Mouse (Mus musculus) ES-Bruce4 (cell line): ENCODE results near the gene Fndc8. TPM values are rescaled to one million over a fixed set of nuclear protein-coding genes. Genes with fewer than 3 reads are reported as not detected.

Experiments used
- H3K27ac ChIP-seq: 2 replicates; pipeline ENCODE4 v1.5.1; 2012; ENCODE audit warnings: low read length, inconsistent platforms; ENCODE audit not compliant: insufficient read depth
- H3K27me3 ChIP-seq: 2 replicates; pipeline ENCODE4 v1.6.1; 2012; ENCODE audit warnings: mild to moderate bottlenecking, low read length, inconsistent platforms; ENCODE audit not compliant: control insufficient read depth, poor library complexity, insufficient read depth, severe bottlenecking
- H3K36me3 ChIP-seq: 2 replicates; pipeline ENCODE4 v1.6.1; 2012; ENCODE audit warnings: inconsistent platforms, mild to moderate bottlenecking, low read length, moderate library complexity; ENCODE audit not compliant: control insufficient read depth, poor library complexity, insufficient read depth, severe bottlenecking
- H3K4me1 ChIP-seq: one replicate; pipeline ENCODE4 v1.8.1; 2011; ENCODE audit warnings: low read length; ENCODE audit not compliant: control insufficient read depth, insufficient read depth
- H3K4me3 ChIP-seq: 2 replicates; pipeline ENCODE4 v1.5.1; 2011; ENCODE audit warnings: low read depth, mild to moderate bottlenecking, low read length
- H3K9ac ChIP-seq: 2 replicates; pipeline ENCODE4 v1.6.1; 2012; ENCODE audit warnings: low read depth, mild to moderate bottlenecking, inconsistent platforms; ENCODE audit not compliant: poor library complexity, severe bottlenecking
- H3K9me3 ChIP-seq: replicated peaks from 2 replicates; pipeline ENCODE4 v1.6.1; 2012; ENCODE audit warnings: mild to moderate bottlenecking, low read length, inconsistent platforms; ENCODE audit not compliant: control insufficient read depth, poor library complexity, insufficient read depth, severe bottlenecking
- CTCF ChIP-seq: IDR thresholded peaks from one replicate; pipeline ENCODE4 v1.8.1; 2011; ENCODE audit warnings: low read depth, low read length
- EP300 ChIP-seq: IDR thresholded peaks from 2 replicates; pipeline ENCODE4 v1.6.1; 2011; ENCODE audit warnings: low read depth, low read length; ENCODE audit not compliant: insufficient read depth
- POLR2A ChIP-seq: IDR thresholded peaks from one replicate; pipeline ENCODE4 v1.8.1; 2011; ENCODE audit warnings: low read length; ENCODE audit not compliant: insufficient read depth
- polyA plus RNA-seq: library from polyadenylated mRNA; stranded (reverse); fragments of >200 nt; gene quantifications from 2 replicates; pipeline ENCODE4 v1.2.4, GENCODE M21; 2011; ENCODE audit warnings: low read depth; ENCODE audit not compliant: missing spikeins, insufficient read depth, insufficient read length

Gene Fndc8
- polyA plus RNA-seq, result not detected in 2 replicates

DNA sequence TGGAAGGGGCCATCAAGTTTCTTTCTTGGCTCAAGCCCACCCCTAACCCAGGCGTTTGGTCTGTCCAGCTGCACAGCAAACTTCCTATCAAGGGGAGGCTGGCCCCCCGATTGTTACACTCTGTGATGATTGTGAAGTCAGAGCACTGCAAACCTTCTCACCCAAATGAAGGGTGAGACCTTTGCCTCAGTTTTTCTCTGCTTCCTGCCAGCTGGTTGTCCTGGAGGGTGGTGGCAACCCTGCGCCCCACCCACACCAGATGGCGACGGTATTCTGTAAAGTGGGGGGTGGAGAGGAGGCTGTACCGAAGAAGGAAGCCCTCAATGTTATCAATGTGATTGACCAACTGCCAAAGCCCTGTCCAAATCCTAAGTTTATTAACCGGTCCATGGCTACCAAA lies at the start of gene Fndc8:
TSS of gene Fndc8 (plus strand) at position 189 of the 400 bp plus-strand sequence.
- Histone ChIP-seq H3K4me1 (peaks cover 1% of the 10 kb centered on the region), H3K4me3 (no peak within 1 kb of the TSS), H3K27me3 (no peaks in the 10 kb centered on the region), H3K36me3 (no peaks in the 10 kb centered on the region), H3K27ac (no peak within 1 kb of the TSS), H3K9me3 (no peaks in the 10 kb centered on the region), H3K9ac (no peak within 1 kb of the TSS)
- TF ChIP-seq CTCF (no peak), EP300 (no peak), POLR2A (no peak)

DNA sequence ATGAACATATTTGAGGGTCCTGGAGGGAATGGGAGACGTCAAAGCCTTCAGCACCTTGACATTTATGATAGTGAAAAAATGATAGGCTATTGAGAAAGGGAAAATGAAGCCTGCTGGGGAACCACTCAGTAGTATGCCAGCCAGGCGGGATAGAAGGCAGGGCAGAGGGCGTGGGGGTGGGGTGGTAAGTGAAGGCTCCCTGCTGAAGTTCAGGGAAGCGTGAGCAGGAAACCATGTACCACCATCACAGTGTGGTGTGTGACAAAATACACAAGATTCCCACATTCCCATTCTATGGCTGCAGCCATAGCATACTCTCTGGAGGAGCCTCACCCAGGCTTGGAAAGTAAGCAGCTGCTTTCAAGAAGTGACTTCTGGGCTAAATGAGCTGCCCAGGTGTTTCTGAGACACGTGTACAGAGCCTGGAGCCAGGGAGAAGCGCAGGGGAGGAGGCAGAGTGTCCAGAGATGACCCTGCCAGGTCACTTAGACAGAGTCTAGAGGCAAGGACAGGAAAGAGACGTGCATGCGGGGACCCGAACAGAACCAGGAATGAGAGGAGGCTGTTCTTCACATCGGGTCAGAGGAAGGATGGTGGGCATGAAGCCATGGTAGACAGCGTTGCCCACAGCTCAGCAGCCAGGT lies 47.0 kb upstream of the Fndc8 start:
- H3K27me3 ChIP-seq, result no peaks in the 10 kb centered on the region
- H3K36me3 ChIP-seq, result no peaks in the 10 kb centered on the region
- no peaks in the 10 kb centered on the region for H3K9me3 ChIP-seq
- TF ChIP-seq EP300, result no peak
- peak overlapping the region; percentile 25 for H3K4me3 ChIP-seq
- H3K4me1 ChIP-seq, result peaks cover 8% of the 10 kb centered on the region
- 0 out of 2 replicates have a peak overlapping the region, but pooled peaks have one; percentile 2 for H3K9ac ChIP-seq
- H3K27ac ChIP-seq, result peak overlapping the region; percentile 7; the same call in 1 of the 2 replicates

DNA sequence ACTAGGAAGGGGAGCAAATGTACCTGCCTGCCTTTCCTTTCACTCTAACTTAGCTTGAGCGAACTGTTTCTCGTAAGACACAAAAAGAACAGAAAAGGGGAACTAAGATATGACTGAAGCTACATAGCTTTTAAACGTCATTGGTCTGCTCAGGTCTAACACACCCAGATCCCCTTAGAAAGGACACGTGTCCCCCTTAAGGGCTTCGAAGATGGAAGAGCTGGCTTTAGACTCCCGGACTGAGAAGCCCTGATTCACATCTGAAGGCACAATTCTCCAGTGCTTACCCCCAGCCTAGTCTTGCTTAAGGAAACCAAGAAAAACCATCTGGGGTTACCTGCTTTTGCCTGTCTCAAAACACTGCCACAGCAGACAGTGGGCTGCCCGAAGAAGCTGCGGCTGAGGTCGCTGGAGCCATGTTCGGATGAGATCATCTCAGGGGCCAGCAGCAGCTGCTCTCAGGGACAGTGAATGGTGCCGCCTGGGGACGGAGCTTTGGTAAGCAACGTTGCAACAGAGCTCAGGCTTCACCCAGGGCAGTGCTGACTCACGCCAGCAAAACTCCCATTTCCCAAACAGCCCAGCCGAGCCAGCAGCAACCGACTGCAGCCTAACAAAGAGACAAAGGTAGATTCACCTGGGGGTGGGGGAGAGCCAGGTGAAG lies 46.4 kb upstream of the Fndc8 start:
- peak overlapping the region; percentile 74 for H3K27ac ChIP-seq
- peak overlapping the region; percentile 25 for H3K4me3 ChIP-seq
- peak overlapping the region; percentile 2; the same call in 1 of the 2 replicates for H3K9ac ChIP-seq

DNA sequence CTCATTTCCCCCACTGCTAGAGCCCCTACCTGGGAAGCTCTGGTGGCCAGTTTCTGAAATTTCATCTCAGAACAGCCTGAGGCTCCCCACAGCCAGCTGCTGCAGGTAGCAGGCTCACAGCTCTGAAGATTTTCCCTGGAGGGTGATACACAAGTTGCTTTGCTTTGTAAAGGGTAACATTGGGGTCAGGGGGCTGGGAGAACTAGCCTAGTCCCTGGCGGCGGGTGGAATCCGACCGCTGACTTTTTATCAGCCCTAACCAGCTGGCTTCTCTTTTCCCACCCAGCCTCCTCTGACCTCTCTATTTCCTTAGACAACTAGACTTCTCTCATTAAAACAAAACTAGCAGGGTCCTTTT lies 45.9 kb upstream of the Fndc8 start:
- Histone ChIP-seq H3K9me3 (no peaks in the 10 kb centered on the region), H3K36me3 (no peaks in the 10 kb centered on the region), H3K9ac (peak overlapping the region; percentile 2; the same call in 1 of the 2 replicates), H3K4me1 (peaks cover 3% of the 10 kb centered on the region), H3K27me3 (no peaks in the 10 kb centered on the region), H3K27ac (peak overlapping the region; percentile 74), H3K4me3 (peak overlapping the region; percentile 9)
- no peak for TF ChIP-seq CTCF
- no peak for TF ChIP-seq POLR2A
- no peak for TF ChIP-seq EP300

More for the DNA sequence above, 46.4 kb upstream of the Fndc8 start:
- no peak for TF ChIP-seq POLR2A
- TF ChIP-seq EP300, result peak; percentile 80
- no peak for TF ChIP-seq CTCF
- Histone ChIP-seq H3K36me3 (no peaks in the 10 kb centered on the region), H3K27me3 (no peaks in the 10 kb centered on the region), H3K9me3 (no peaks in the 10 kb centered on the region), H3K4me1 (peaks cover 5% of the 10 kb centered on the region)

DNA sequence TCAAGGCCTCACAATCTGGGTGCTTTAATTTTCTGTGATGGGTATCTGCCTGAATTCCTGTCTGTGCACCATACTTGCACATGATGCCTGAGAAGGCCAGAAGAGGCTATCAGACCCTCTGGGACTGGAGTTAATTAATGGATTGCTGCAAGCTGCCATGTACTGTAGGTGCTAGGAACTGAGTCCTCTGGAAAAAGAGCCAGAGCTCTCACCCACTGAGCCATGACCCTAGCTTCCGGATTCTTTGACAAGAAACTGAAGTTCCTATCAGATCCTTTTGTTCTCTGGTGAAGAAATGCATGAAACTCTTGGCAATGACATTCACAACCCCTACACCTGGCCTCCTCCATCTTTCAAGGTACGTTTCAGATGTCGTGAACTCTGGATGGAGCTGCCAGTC lies 45.0 kb upstream of the Fndc8 start:
- H3K4me1 ChIP-seq, result peaks cover 2% of the 10 kb centered on the region

DNA sequence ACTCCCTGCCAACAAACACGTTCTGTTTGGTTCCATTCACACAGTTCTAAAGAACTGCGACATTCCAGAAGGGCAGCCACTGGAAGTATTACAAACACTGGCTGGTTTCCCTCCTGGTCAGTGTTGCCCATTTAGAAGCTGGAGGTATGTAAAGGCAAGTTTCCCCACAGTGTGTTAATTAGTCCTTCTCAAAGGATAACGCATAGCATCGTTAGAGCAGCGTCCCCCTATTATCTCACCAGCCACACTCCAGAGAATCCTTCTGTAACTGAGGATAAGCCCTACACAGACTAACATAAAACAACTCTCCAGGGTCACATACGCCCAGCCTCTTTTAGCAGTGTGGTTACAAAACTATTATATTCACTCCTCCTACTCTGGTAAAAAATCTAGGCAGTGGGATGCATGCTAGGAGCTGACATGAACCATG lies 44.3 kb upstream of the Fndc8 start:
- no peak overlapping the region for H3K4me3 ChIP-seq
- H3K4me1 ChIP-seq, result peaks cover 2% of the 10 kb centered on the region
- H3K27me3 ChIP-seq, result no peaks in the 10 kb centered on the region
- H3K9me3 ChIP-seq, result no peaks in the 10 kb centered on the region
- H3K36me3 ChIP-seq, result no peaks in the 10 kb centered on the region
- H3K27ac ChIP-seq, result no peak overlapping the region
- H3K9ac ChIP-seq, result no peak overlapping the region
- TF ChIP-seq EP300 (no peak), CTCF (no peak), POLR2A (no peak)

More for the DNA sequence above, 45.0 kb upstream of the Fndc8 start:
- H3K36me3 ChIP-seq, result no peaks in the 10 kb centered on the region
- H3K9me3 ChIP-seq, result no peaks in the 10 kb centered on the region
- H3K27me3 ChIP-seq, result no peaks in the 10 kb centered on the region
- no peak overlapping the region for H3K4me3 ChIP-seq
- no peak overlapping the region for H3K27ac ChIP-seq
- H3K9ac ChIP-seq, result no peak overlapping the region
- TF ChIP-seq POLR2A, result no peak
- no peak for TF ChIP-seq CTCF
- TF ChIP-seq EP300, result no peak
